Mouse (Mus musculus): ENCODE measurements around the gene Tes.

Gene Tes

GRCm38 (mm10) chr6:17079304-17079703, 14.4 kb downstream of the Tes start:
- DNase-seq (ENCODE audit: low read depth): no peak

GRCm38 (mm10) chr6:17079826-17080225, 14.9 kb downstream of the Tes start:
- DNase-seq (ENCODE audit: low read depth): no peak

GRCm38 (mm10) chr6:17082238-17082637, 17.3 kb downstream of the Tes start:
- DNase-seq (ENCODE audit: low read depth): no peak

GRCm38 (mm10) chr6:17082800-17083199, 17.9 kb downstream of the Tes start:
- DNase-seq (ENCODE audit: low read depth): no peak

- DNase-seq (ENCODE audit: low read depth): no peak
These were observed 22.5 kb downstream of the Tes start for GRCm38 (mm10) chr6:17087485-17087884.

GRCm38 (mm10) chr6:17097301-17097700, 32.4 kb downstream of the Tes start:
- no peak for DNase-seq (ENCODE audit: low read depth)

GRCm38 (mm10) chr6:17098559-17098958, 33.6 kb downstream of the Tes start:
- DNase-seq (ENCODE audit: low read depth): no peak

GRCm38 (mm10) chr6:17099477-17100130, 34.7 kb downstream of the Tes start:
- no peak for DNase-seq (ENCODE audit: low read depth)

GRCm38 (mm10) chr6:17105714-17106113, 40.8 kb downstream of the Tes start:
- peak; percentile 37 for DNase-seq (ENCODE audit: low read depth)

GRCm38 (mm10) chr6:17106493-17106892, 41.5 kb downstream of the Tes start:
- no peak for DNase-seq (ENCODE audit: low read depth)

- peak; percentile 55 for DNase-seq (ENCODE audit: low read depth)
These were observed 44.3 kb downstream of the Tes start for GRCm38 (mm10) chr6:17109204-17109603.

GRCm38 (mm10) chr6:17110564-17111100, 45.7 kb downstream of the Tes start:
- DNase-seq (ENCODE audit: low read depth): peak; percentile 30

- DNase-seq (ENCODE audit: low read depth): no peak
These were observed 47.1 kb downstream of the Tes start for GRCm38 (mm10) chr6:17112081-17112480.

- DNase-seq (ENCODE audit: low read depth): no peak
These were observed 48.0 kb downstream of the Tes start for GRCm38 (mm10) chr6:17112990-17113389.

- no peak for DNase-seq (ENCODE audit: low read depth)
These were observed 49.6 kb downstream of the Tes start for GRCm38 (mm10) chr6:17114588-17114987.

- DNase-seq (ENCODE audit: low read depth): no peak
These were observed 50.3 kb downstream of the Tes start for GRCm38 (mm10) chr6:17115046-17115790.

- DNase-seq (ENCODE audit: low read depth): peak; percentile 68
These were observed 54.7 kb downstream of the Tes start for GRCm38 (mm10) chr6:17119521-17120232.

GRCm38 (mm10) chr6:17140021-17140420, 75.1 kb downstream of the Tes start:
- no peak for DNase-seq (ENCODE audit: low read depth)

- DNase-seq (ENCODE audit: low read depth): peak; percentile 96
These were observed 77.8 kb downstream of the Tes start for GRCm38 (mm10) chr6:17142577-17143359.

GRCm38 (mm10) chr6:17151071-17151715, 86.2 kb downstream of the Tes start:
- DNase-seq (ENCODE audit: low read depth): no peak

GRCm38 (mm10) chr6:17152551-17152950, 87.6 kb downstream of the Tes start:
- DNase-seq (ENCODE audit: low read depth): no peak

Measured in fibroblast of lung, adult 2 months (primary cell).